Mouse (Mus musculus): ENCODE measurements around the gene Rnf26. TPM values are rescaled to one million over a fixed set of nuclear protein-coding genes. Genes with fewer than 3 reads are reported as not detected.
A peak's percentile ranks its signal among the peaks of the same experiment; 100 is the strongest.
"Not testable (repeated sequence)": the region's sequence is repeated elsewhere in the genome, so short reads cannot be mapped to it uniquely, and the experiment has no call there.

Gene Rnf26
- polyA plus RNA-seq, 1 experiment from 2014 or later: 61.1 TPM

GRCm38 (mm10) chr9:44116182-44116581 lies 2.9 kb upstream of the Rnf26 start:
- H3K4me3 ChIP-seq (ENCODE audit: low read depth, low read length): no peak overlapping the region
- no peak overlapping the region for H3K9ac ChIP-seq (ENCODE audit: low read depth, low read length)
- 80% methylated on average over 4 of the region's 4 CpGs for WGBS
- H3K27me3 ChIP-seq (replicated peaks; ENCODE audit: control insufficient read depth, insufficient read depth, low read length): no peaks in the 10 kb centered on the region
- H3K36me3 ChIP-seq (ENCODE audit: control insufficient read depth, insufficient read depth, low read length): no peaks in the 10 kb centered on the region
- H3K9me3 ChIP-seq (ENCODE audit: control insufficient read depth, low read length): no peaks in the 10 kb centered on the region
- no peak overlapping the region for H3K4me2 ChIP-seq
- no peaks in the 10 kb centered on the region for H3K4me1 ChIP-seq (replicated peaks; ENCODE audit: control insufficient read depth, insufficient read depth, low read length)
- no peak overlapping the region for H3K27ac ChIP-seq (ENCODE audit: low read depth, low read length)
- ATAC-seq (replicated peaks; ENCODE audit: low FRiP score) (no peak), DNase-seq (ENCODE audit: low spot score) (no peak)

DNA sequence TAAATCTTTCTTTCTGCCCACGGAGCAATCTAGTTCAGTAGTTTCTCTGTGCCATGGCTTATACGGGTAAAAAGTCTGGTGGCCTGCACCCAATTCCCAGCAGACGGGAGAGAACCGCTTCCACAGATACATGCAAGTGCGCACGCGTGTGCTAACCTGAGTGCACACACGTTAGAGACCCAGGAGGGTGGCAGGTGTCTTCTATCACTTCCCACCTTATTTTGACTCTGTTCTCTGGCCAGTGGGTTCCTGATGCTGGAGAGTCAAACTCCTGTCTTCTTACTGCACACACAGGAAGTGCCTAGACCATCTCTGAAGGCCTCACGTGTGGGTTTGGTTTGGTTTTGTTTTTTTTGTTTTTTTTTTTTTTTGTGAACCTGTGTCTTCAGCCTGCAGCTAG lies 2.3 kb upstream of the Rnf26 start:
- 85% methylated on average over 9 of the region's 9 CpGs for WGBS
- H3K27ac ChIP-seq (ENCODE audit: low read depth, low read length): no peak overlapping the region
- H3K4me1 ChIP-seq (replicated peaks; ENCODE audit: control insufficient read depth, insufficient read depth, low read length): peaks cover 1% of the 10 kb centered on the region; the same call in 1 of the 2 replicates
- no peaks in the 10 kb centered on the region for H3K36me3 ChIP-seq (ENCODE audit: control insufficient read depth, insufficient read depth, low read length)
- DNase-seq (ENCODE audit: low spot score): no peak
- H3K4me2 ChIP-seq: no peak overlapping the region
- no peak overlapping the region for H3K4me3 ChIP-seq (ENCODE audit: low read depth, low read length)
- no peaks in the 10 kb centered on the region for H3K9me3 ChIP-seq (ENCODE audit: control insufficient read depth, low read length)
- no peak for ATAC-seq (replicated peaks; ENCODE audit: low FRiP score)
- no peak overlapping the region for H3K9ac ChIP-seq (ENCODE audit: low read depth, low read length)
- H3K27me3 ChIP-seq (replicated peaks; ENCODE audit: control insufficient read depth, insufficient read depth, low read length): no peaks in the 10 kb centered on the region

GRCm38 (mm10) chr9:44114453-44114852 lies 1.1 kb upstream of the Rnf26 start:
- WGBS: 76% methylated on average over 2 of the region's 2 CpGs
- ATAC-seq (replicated peaks; ENCODE audit: low FRiP score) (no peak), DNase-seq (ENCODE audit: low spot score) (no peak)
- Histone ChIP-seq H3K4me1 (replicated peaks; ENCODE audit: control insufficient read depth, insufficient read depth, low read length) (peaks cover 13% of the 10 kb centered on the region), H3K4me2 (no peak overlapping the region), H3K27me3 (replicated peaks; ENCODE audit: control insufficient read depth, insufficient read depth, low read length) (no peaks in the 10 kb centered on the region), H3K27ac (ENCODE audit: low read depth, low read length) (no peak overlapping the region), H3K9me3 (ENCODE audit: control insufficient read depth, low read length) (no peaks in the 10 kb centered on the region), H3K4me3 (ENCODE audit: low read depth, low read length) (no peak overlapping the region), H3K9ac (ENCODE audit: low read depth, low read length) (no peak overlapping the region), H3K36me3 (ENCODE audit: control insufficient read depth, insufficient read depth, low read length) (no peaks in the 10 kb centered on the region; the same call in 1 of the 2 replicates)

DNA sequence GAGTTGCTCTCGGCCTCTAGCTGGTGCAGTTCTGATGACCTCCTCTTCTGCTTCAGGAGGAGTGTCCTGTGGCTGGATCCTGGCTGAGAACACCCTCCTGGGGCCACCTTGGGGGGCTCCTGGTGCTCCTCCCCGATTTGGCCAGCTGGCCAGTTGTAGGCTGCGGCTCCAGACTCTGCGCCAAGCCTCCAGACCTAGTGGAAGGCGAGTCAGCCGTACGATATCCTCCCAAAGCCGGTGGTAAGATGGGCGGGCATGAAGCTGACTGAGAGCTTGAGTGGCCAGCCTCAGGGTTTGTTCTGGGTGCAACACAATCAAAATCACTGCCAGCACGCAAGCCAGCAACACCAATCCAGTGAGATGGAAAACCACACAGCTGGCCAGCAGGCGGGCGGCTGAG lies 1.4 kb downstream of the Rnf26 start:
- WGBS: 72% methylated on average over 9 of the region's 12 CpGs
- H3K27ac ChIP-seq (ENCODE audit: low read depth, low read length); H3K9me3 ChIP-seq (ENCODE audit: control insufficient read depth, low read length); H3K9ac ChIP-seq (ENCODE audit: low read depth, low read length); ATAC-seq (replicated peaks; ENCODE audit: low FRiP score); DNase-seq (ENCODE audit: low spot score); H3K27me3 ChIP-seq (replicated peaks; ENCODE audit: control insufficient read depth, insufficient read depth, low read length): not testable (repeated sequence)
- Histone ChIP-seq H3K4me3 (ENCODE audit: low read depth, low read length) (0 out of 2 replicates have a peak overlapping the region, but pooled peaks have one; percentile 10), H3K4me2 (peak overlapping the region; percentile 61), H3K4me1 (replicated peaks; ENCODE audit: control insufficient read depth, insufficient read depth, low read length) (peaks cover 38% of the 10 kb centered on the region), H3K36me3 (ENCODE audit: control insufficient read depth, insufficient read depth, low read length) (peaks cover 11% of the 10 kb centered on the region)

DNA sequence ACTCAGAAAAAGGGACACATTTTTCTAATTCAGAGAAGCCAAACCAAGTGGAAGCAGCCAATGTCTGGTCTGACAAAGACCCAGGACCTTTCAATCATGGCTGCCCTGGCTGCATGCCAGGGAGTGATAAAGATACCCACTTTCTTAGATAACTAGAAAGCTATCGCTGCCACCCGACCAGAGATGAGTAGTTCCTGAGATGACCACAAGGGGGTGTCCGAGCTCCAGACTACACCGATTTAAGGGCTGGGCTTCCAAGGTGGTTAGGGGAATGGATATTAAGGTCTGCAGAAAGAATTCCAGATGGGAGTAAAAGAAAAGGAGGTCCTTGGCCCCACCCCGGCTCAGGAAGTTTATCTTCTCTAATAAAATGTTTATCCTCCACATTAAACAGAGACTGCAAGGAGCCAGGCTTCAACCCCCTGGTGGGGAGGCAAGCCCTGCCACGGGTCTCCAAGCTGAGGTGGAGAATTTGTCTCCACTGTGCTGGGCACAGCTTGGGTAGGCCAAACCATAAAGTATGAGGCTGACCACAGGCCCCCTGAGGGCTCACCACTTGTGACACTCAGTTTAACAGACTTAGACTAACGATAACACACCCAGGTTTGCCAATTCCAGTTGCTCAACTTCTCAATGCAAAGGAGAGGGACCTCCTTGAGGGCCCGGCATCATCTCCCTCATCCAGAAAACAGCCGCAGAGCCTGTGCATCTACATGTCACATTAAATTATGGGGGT lies 3.8 kb downstream of the Rnf26 start:
- DNase-seq (ENCODE audit: low spot score): peak; percentile 70
- H3K27ac ChIP-seq (ENCODE audit: low read depth, low read length): no peak overlapping the region; the same call in 1 of the 2 replicates
- H3K9me3 ChIP-seq (ENCODE audit: control insufficient read depth, low read length): no peaks in the 10 kb centered on the region
- no peak for ATAC-seq (replicated peaks; ENCODE audit: low FRiP score)
- 0 out of 2 replicates have a peak overlapping the region, but pooled peaks have one; percentile 8 for H3K4me3 ChIP-seq (ENCODE audit: low read depth, low read length)
- H3K4me1 ChIP-seq (replicated peaks; ENCODE audit: control insufficient read depth, insufficient read depth, low read length): peaks cover 38% of the 10 kb centered on the region
- WGBS: 31% methylated on average over 9 of the region's 9 CpGs
- no peaks in the 10 kb centered on the region for H3K27me3 ChIP-seq (replicated peaks; ENCODE audit: control insufficient read depth, insufficient read depth, low read length)
- H3K36me3 ChIP-seq (ENCODE audit: control insufficient read depth, insufficient read depth, low read length): peaks cover 11% of the 10 kb centered on the region
- H3K9ac ChIP-seq (ENCODE audit: low read depth, low read length): 0 out of 2 replicates have a peak overlapping the region, but pooled peaks have one; percentile 22
- peak overlapping the region; percentile 52 for H3K4me2 ChIP-seq

- H3K4me1 ChIP-seq (replicated peaks; ENCODE audit: control insufficient read depth, insufficient read depth, low read length): peaks cover 38% of the 10 kb centered on the region
- H3K4me3 ChIP-seq (ENCODE audit: low read depth, low read length): 0 out of 2 replicates have a peak overlapping the region, but pooled peaks have one; percentile 4
- no peaks in the 10 kb centered on the region for H3K27me3 ChIP-seq (replicated peaks; ENCODE audit: control insufficient read depth, insufficient read depth, low read length)
- peak overlapping the region; percentile 52 for H3K4me2 ChIP-seq
- ATAC-seq (replicated peaks; ENCODE audit: low FRiP score) (no peak), DNase-seq (ENCODE audit: low spot score) (no peak)
- H3K27ac ChIP-seq (ENCODE audit: low read depth, low read length): no peak overlapping the region
- 81% methylated on average over 31 of the region's 31 CpGs for WGBS
- peaks cover 11% of the 10 kb centered on the region for H3K36me3 ChIP-seq (ENCODE audit: control insufficient read depth, insufficient read depth, low read length)
- no peaks in the 10 kb centered on the region for H3K9me3 ChIP-seq (ENCODE audit: control insufficient read depth, low read length)
- H3K9ac ChIP-seq (ENCODE audit: low read depth, low read length): no peak overlapping the region
Observed at GRCm38 (mm10) chr9:44108269-44109055, 4.9 kb downstream of the Rnf26 start.

GRCm38 (mm10) chr9:44107557-44108179 lies 5.6 kb downstream of the Rnf26 start:
- H3K4me1 ChIP-seq (replicated peaks; ENCODE audit: control insufficient read depth, insufficient read depth, low read length): peaks cover 38% of the 10 kb centered on the region
- H3K4me2 ChIP-seq: 0 out of 2 replicates have a peak overlapping the region, but pooled peaks have one; percentile 9
- H3K9me3 ChIP-seq (ENCODE audit: control insufficient read depth, low read length): no peaks in the 10 kb centered on the region
- no peak overlapping the region for H3K27ac ChIP-seq (ENCODE audit: low read depth, low read length)
- DNase-seq (ENCODE audit: low spot score) (no peak), ATAC-seq (replicated peaks; ENCODE audit: low FRiP score) (no peak)
- H3K9ac ChIP-seq (ENCODE audit: low read depth, low read length): no peak overlapping the region
- 56% methylated on average over 25 of the region's 25 CpGs for WGBS
- no peak overlapping the region for H3K4me3 ChIP-seq (ENCODE audit: low read depth, low read length)
- no peaks in the 10 kb centered on the region for H3K27me3 ChIP-seq (replicated peaks; ENCODE audit: control insufficient read depth, insufficient read depth, low read length)
- peaks cover 11% of the 10 kb centered on the region for H3K36me3 ChIP-seq (ENCODE audit: control insufficient read depth, insufficient read depth, low read length)

DNA sequence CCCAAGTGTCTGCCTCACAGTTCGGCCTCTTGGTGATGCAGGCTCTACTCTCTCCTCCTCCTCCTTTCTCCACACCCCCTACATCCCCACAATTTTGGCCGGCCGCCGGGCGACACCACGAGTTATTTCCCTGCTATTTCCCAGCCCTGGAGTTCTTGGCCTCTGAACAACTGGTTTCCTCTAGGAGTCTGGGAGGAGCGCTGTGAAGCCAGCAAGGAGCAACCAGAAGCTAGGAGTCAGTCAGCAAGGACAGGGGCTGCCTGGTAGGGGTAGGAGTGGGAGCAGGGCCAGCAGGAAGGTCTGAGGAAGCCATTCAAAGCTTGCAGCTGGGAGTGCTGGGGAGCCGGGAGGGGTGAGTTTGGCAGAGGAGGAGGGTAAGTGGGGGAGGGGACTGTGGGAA lies 6.2 kb downstream of the Rnf26 start, which contains the start of gene C1qtnf5:
TSS of gene C1qtnf5 (plus strand) at position 136 of the 400 bp plus-strand sequence.
- no peak within 1 kb of the TSS for H3K4me3 ChIP-seq (ENCODE audit: low read depth, low read length)
- 72% methylated on average over 8 of the region's 8 CpGs for WGBS

More for the DNA sequence above, 6.2 kb downstream of the Rnf26 start, which contains the start of gene C1qtnf5:
- Histone ChIP-seq H3K4me2 (0 out of 2 replicates have a peak within 1 kb of the TSS, but pooled peaks have one; percentile 9), H3K27me3 (replicated peaks; ENCODE audit: control insufficient read depth, insufficient read depth, low read length) (no peaks in the 10 kb centered on the region), H3K9ac (ENCODE audit: low read depth, low read length) (no peak within 1 kb of the TSS), H3K27ac (ENCODE audit: low read depth, low read length) (no peak within 1 kb of the TSS), H3K4me1 (replicated peaks; ENCODE audit: control insufficient read depth, insufficient read depth, low read length) (peaks cover 38% of the 10 kb centered on the region), H3K36me3 (ENCODE audit: control insufficient read depth, insufficient read depth, low read length) (peaks cover 11% of the 10 kb centered on the region), H3K9me3 (ENCODE audit: control insufficient read depth, low read length) (no peaks in the 10 kb centered on the region)
- ATAC-seq (replicated peaks; ENCODE audit: low FRiP score) (no peak), DNase-seq (ENCODE audit: low spot score) (no peak)

All from liver, embryonic 11.5 days (tissue).